Mouse (Mus musculus): Measurements from ENCODE around the gene Tnfaip1.
A peak's percentile ranks its signal among the peaks of the same experiment; 100 is the strongest.
"Not testable (repeated sequence)": the region's sequence is repeated elsewhere in the genome, so short reads cannot be mapped to it uniquely, and the experiment has no call there.

Gene Tnfaip1

GRCm38 (mm10) chr11:78536080-78536689, at the start of gene Tnfaip1, which contains the start of gene Ift20:
Gene Tnfaip1 (minus strand): TSS chr11:78536332.
Gene Ift20 (plus strand): TSS chr11:78536361.
- DNase-seq = peak; percentile 99

GRCm38 (mm10) chr11:78582848-78583247, 46.7 kb upstream of the Tnfaip1 start:
- no peak for DNase-seq

GRCm38 (mm10) chr11:78574975-78575374, 38.8 kb upstream of the Tnfaip1 start:
- no peak for DNase-seq

- DNase-seq = no peak
Observed at GRCm38 (mm10) chr11:78574536-78574935, 38.4 kb upstream of the Tnfaip1 start.

GRCm38 (mm10) chr11:78574031-78574430, 37.9 kb upstream of the Tnfaip1 start:
- not testable (repeated sequence) for DNase-seq

- DNase-seq = no peak
Observed at GRCm38 (mm10) chr11:78571854-78572253, 35.7 kb upstream of the Tnfaip1 start.

GRCm38 (mm10) chr11:78571441-78571840, 35.3 kb upstream of the Tnfaip1 start:
- no peak for DNase-seq

- DNase-seq = peak; percentile 14
Observed at GRCm38 (mm10) chr11:78569806-78570205, 33.7 kb upstream of the Tnfaip1 start.

GRCm38 (mm10) chr11:78568827-78569226, 32.7 kb upstream of the Tnfaip1 start:
- no peak for DNase-seq

- DNase-seq = no peak
Observed at GRCm38 (mm10) chr11:78567614-78568013, 31.5 kb upstream of the Tnfaip1 start.

- peak; percentile 76 for DNase-seq
Observed at GRCm38 (mm10) chr11:78566775-78567174, 30.6 kb upstream of the Tnfaip1 start.

GRCm38 (mm10) chr11:78560447-78560846, 24.3 kb upstream of the Tnfaip1 start:
- peak; percentile 90 for DNase-seq

GRCm38 (mm10) chr11:78557241-78557640, 21.1 kb upstream of the Tnfaip1 start:
- DNase-seq = peak; percentile 29

GRCm38 (mm10) chr11:78556070-78556469, 19.9 kb upstream of the Tnfaip1 start:
- no peak for DNase-seq

- DNase-seq = no peak
Observed at GRCm38 (mm10) chr11:78555623-78556022, 19.5 kb upstream of the Tnfaip1 start.

GRCm38 (mm10) chr11:78551059-78551398, 14.9 kb upstream of the Tnfaip1 start:
- DNase-seq = no peak

- peak; percentile 98 for DNase-seq
Observed at GRCm38 (mm10) chr11:78550168-78551058, 14.3 kb upstream of the Tnfaip1 start, which contains the start of gene Tmem97. Gene Tmem97 (minus strand): TSS chr11:78550777.

GRCm38 (mm10) chr11:78549491-78549987, 13.4 kb upstream of the Tnfaip1 start:
- DNase-seq = no peak

GRCm38 (mm10) chr11:78547718-78548460, 11.8 kb upstream of the Tnfaip1 start:
- no peak for DNase-seq

GRCm38 (mm10) chr11:78545181-78545580, 9.0 kb upstream of the Tnfaip1 start:
- DNase-seq = no peak

- DNase-seq = no peak
Observed at GRCm38 (mm10) chr11:78544449-78545111, 8.4 kb upstream of the Tnfaip1 start.

GRCm38 (mm10) chr11:78540358-78540757, 4.2 kb upstream of the Tnfaip1 start:
- DNase-seq = peak; percentile 41

GRCm38 (mm10) chr11:78536690-78537084, 555 bp upstream of the Tnfaip1 start:
- no peak for DNase-seq
